Mouse (Mus musculus) gastrocnemius, postnatal 10 days (tissue): ENCODE measurements around the gene Ftl1. TPM values are rescaled to one million over a fixed set of nuclear protein-coding genes. Genes with fewer than 3 reads are reported as not detected.
A peak's percentile ranks its signal among the peaks of the same experiment; 100 is the strongest.

Experiments used
- DNase-seq: peaks from one replicate; pipeline ENCODE4 v3.0.0; 2021; ENCODE audit warnings: mixed read lengths
- microRNA-seq, 2 experiments: library from miRNA; unstranded; fragments of <30 nt; microRNA quantifications; one replicate each; pipeline ENCODE4 v1.2.0; 2021
- total RNA-seq, 2 experiments: library from RNA; stranded (reverse); gene quantifications; 2 replicates each; pipeline ENCODE4 v1.2.3; 2021

Gene Ftl1
- total RNA-seq, 2 experiments from 2014 or later = 173 to 194 TPM

GRCm38 (mm10) chr7:45413113-45413863 is 46.4 kb downstream of the Ftl1 start, which contains the start of gene Ntf5:
Ntf5 (plus strand) TSS chr7:45413695.
- DNase-seq = peak; percentile 39

GRCm38 (mm10) chr7:45412421-45412820 is 47.3 kb downstream of the Ftl1 start:
- DNase-seq = peak; percentile 6

GRCm38 (mm10) chr7:45409497-45410163 is 50.1 kb downstream of the Ftl1 start:
- no peak for DNase-seq

- no peak for DNase-seq
Observed at GRCm38 (mm10) chr7:45408949-45409348, 50.7 kb downstream of the Ftl1 start.

DNA sequence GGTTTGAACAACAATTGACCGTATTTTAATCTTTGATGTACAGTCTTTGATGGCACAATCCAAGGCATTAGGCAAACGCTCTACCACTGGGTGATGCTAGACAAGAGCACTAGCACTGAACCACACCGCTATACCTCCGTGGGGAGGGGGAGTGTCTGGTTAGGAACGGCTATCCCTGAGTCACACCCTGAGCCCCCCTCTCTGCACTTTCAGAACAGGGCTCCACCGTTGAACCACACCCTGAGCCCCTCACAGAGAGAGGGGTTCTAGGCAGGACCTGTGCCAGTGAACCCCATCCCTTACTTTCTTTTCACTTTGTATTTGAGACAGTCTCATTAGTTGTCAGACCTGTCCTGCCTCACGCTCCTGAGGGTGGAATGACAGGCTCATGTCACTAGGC is 51.3 kb downstream of the Ftl1 start:
- peak; percentile 1 for DNase-seq

Small RNA genes within 50 kb of the gene (microRNA-seq; reads per million reads assigned to microRNA genes)
- 0 reads per million in 2 experiments for gene Gm22133

Other genes starting within 250 kb of the Ftl1 start
- not detected for gene Dkkl1, start 247.7 kb downstream of the Ftl1 start, total RNA-seq
- 10 to 100 TPM; 15.6 to 25.9 TPM for gene Tead2, start 244.1 kb downstream of the Ftl1 start, total RNA-seq
- 1 to 10 TPM; 1.8 to 3.4 TPM for gene Cd37, start 220.8 kb downstream of the Ftl1 start, total RNA-seq
- gene Slc6a16, start 218.8 kb downstream of the Ftl1 start, total RNA-seq = not detected
- not detected for gene Slc6a21, start 182.4 kb downstream of the Ftl1 start, total RNA-seq
- gene Trpm4, start 126.1 kb downstream of the Ftl1 start, total RNA-seq = 10 to 100 TPM; 25.5 to 35.2 TPM
- gene Hrc, start 124.6 kb downstream of the Ftl1 start, total RNA-seq = 100 to 1,000 TPM; 579 to 609 TPM
- gene Ppfia3, start 92.9 kb downstream of the Ftl1 start, total RNA-seq = under 1 TPM; 0.89 to 0.97 TPM
- gene Lin7b, start 89.3 kb downstream of the Ftl1 start, total RNA-seq = 1 to 10 TPM; 1.9 to 2.0 TPM
- gene Snrnp70, start 64.1 kb downstream of the Ftl1 start, total RNA-seq = 100 to 1,000 TPM; 123 to 156 TPM
- gene Kcna7, start 54.2 kb downstream of the Ftl1 start, total RNA-seq = 10 to 100 TPM; 25.4 to 29.6 TPM
- 1 to 10 TPM; 1.4 to 1.8 TPM for gene Ntf5, start 46.2 kb downstream of the Ftl1 start, total RNA-seq
- gene Lhb, start 39.1 kb downstream of the Ftl1 start, total RNA-seq = not detected
- gene Gys1, start 25.0 kb downstream of the Ftl1 start, total RNA-seq = 100 to 1,000 TPM; 142 to 150 TPM
- gene Ruvbl2, start 21.8 kb downstream of the Ftl1 start, total RNA-seq = 10 to 100 TPM; 29.4 to 36.9 TPM
- gene Bax, start 7.0 kb upstream of the Ftl1 start, total RNA-seq = 10 to 100 TPM; 29.4 to 29.6 TPM
- gene Tulp2, start 22.0 kb upstream of the Ftl1 start, total RNA-seq = not detected
- 1 to 10 TPM; 3.8 to 6.4 TPM for gene Gm45808, start 26.9 kb upstream of the Ftl1 start, total RNA-seq
- 1 to 10 TPM; 8.8 to 9.5 TPM for gene Dhdh, start 28.9 kb upstream of the Ftl1 start, total RNA-seq
- gene Nucb1, start 50.5 kb upstream of the Ftl1 start, total RNA-seq = 100 to 1,000 TPM; 121 to 137 TPM
- gene Ppp1r15a, start 66.4 kb upstream of the Ftl1 start, total RNA-seq = 10 to 100 TPM; 16.3 to 16.9 TPM
- 10 to 100 TPM; 14.8 to 16.3 TPM for gene Plekha4, start 66.4 kb upstream of the Ftl1 start, total RNA-seq
- gene Hsd17b14, start 95.0 kb upstream of the Ftl1 start, total RNA-seq = under 1 TPM in 1 of 2 experiments, not detected in 1; 0.19 TPM
- gene Bcat2, start 110.3 kb upstream of the Ftl1 start, total RNA-seq = 10 to 100 TPM; 24.0 to 25.2 TPM
- not detected for gene Fgf21, start 155.6 kb upstream of the Ftl1 start, total RNA-seq
- gene Fut1, start 157.4 kb upstream of the Ftl1 start, total RNA-seq = not detected
- gene Izumo1, start 161.9 kb upstream of the Ftl1 start, total RNA-seq = under 1 TPM in 1 of 2 experiments, not detected in 1; 0.38 TPM
- 10 to 100 TPM; 17.2 to 19.7 TPM for gene Rasip1, start 167.6 kb upstream of the Ftl1 start, total RNA-seq
- 100 to 1,000 TPM; 105 to 131 TPM for gene Mamstr, start 180.1 kb upstream of the Ftl1 start, total RNA-seq
- gene Fut2, start 206.5 kb upstream of the Ftl1 start, total RNA-seq = under 1 TPM in 1 of 2 experiments, not detected in 1; 0.11 TPM
- gene Ntn5, start 224.1 kb upstream of the Ftl1 start, total RNA-seq = under 1 TPM; 0.75 to 0.77 TPM
- under 1 TPM in 1 of 2 experiments, not detected in 1; 0.21 TPM for gene Sec1, start 234.5 kb upstream of the Ftl1 start, total RNA-seq
- gene Car11, start 240.0 kb upstream of the Ftl1 start, total RNA-seq = 1 to 10 TPM; 3.4 to 3.9 TPM
- gene Dbp, start 245.2 kb upstream of the Ftl1 start, total RNA-seq = 10 to 100 TPM; 35.9 to 37.9 TPM